Mouse (Mus musculus) heart, embryonic 12.5 days (tissue): ENCODE data around the gene Stk33. TPM values are rescaled to one million over a fixed set of nuclear protein-coding genes. Genes with fewer than 3 reads are reported as not detected.
"Not testable (repeated sequence)": the region's sequence is repeated elsewhere in the genome, so short reads cannot be mapped to it uniquely, and the experiment has no call there.

Experiments
- ATAC-seq: fragments of 200-750 bp; cut with Nextera tagmentation; 2 replicates; pipeline ENCODE4 v1.8.0; 2017; ENCODE audit warnings: moderate TSS enrichment, moderate library complexity; ENCODE audit not compliant: insufficient number of reproducible peaks, low FRiP score
- H3K27ac ChIP-seq: fragments of 300-500 bp; sonication (generic); 2 replicates; pipeline ENCODE4 v1.5.1; 2016; ENCODE audit warnings: mild to moderate bottlenecking, moderate library complexity; ENCODE audit not compliant: poor library complexity, severe bottlenecking
- H3K27me3 ChIP-seq: fragments of 300-500 bp; sonication (generic); replicated peaks from 2 replicates; pipeline ENCODE4 v1.6.1; 2016; ENCODE audit warnings: mild to moderate bottlenecking, moderate library complexity
- H3K36me3 ChIP-seq: fragments of 300-500 bp; sonication (generic); 2 replicates; pipeline ENCODE4 v1.6.1; 2016; ENCODE audit warnings: mild to moderate bottlenecking, moderate library complexity
- H3K4me1 ChIP-seq: fragments of 300-500 bp; sonication (generic); replicated peaks from 2 replicates; pipeline ENCODE4 v1.6.1; 2016; ENCODE audit warnings: mild to moderate bottlenecking
- H3K4me2 ChIP-seq: fragments of 300-500 bp; sonication (generic); 2 replicates; pipeline ENCODE4 v1.6.1; 2016; ENCODE audit warnings: mild to moderate bottlenecking, moderate library complexity
- H3K4me3 ChIP-seq: fragments of 300-500 bp; sonication (generic); 2 replicates; pipeline ENCODE4 v1.5.1; 2016; ENCODE audit warnings: mild to moderate bottlenecking
- H3K9ac ChIP-seq: fragments of 300-500 bp; sonication (generic); 2 replicates; pipeline ENCODE4 v1.6.1; 2016; ENCODE audit warnings: mild to moderate bottlenecking, moderate library complexity
- H3K9me3 ChIP-seq: fragments of 300-500 bp; sonication (generic); replicated peaks from 2 replicates; pipeline ENCODE4 v1.6.1; 2016; ENCODE audit warnings: mild to moderate bottlenecking, moderate library complexity
- WGBS: fragments of 180-500 bp; shearing (Covaris S2); methylation state at CpG from one replicate; pipeline ENCODE4 v1.1.7; 2016; 5-methylcytosine and 5-hydroxymethylcytosine counted together
- polyA plus RNA-seq: library from polyadenylated mRNA; unstranded; fragments of >200 nt; fragmentation: Nextera tagmentation; extraction: Ambion mirVana; gene quantifications from 2 replicates; pipeline ENCODE4 v1.2.1, GENCODE M21; 2016

Gene Stk33
- polyA plus RNA-seq, 1 experiment from 2014 or later: 0.26 TPM

DNA sequence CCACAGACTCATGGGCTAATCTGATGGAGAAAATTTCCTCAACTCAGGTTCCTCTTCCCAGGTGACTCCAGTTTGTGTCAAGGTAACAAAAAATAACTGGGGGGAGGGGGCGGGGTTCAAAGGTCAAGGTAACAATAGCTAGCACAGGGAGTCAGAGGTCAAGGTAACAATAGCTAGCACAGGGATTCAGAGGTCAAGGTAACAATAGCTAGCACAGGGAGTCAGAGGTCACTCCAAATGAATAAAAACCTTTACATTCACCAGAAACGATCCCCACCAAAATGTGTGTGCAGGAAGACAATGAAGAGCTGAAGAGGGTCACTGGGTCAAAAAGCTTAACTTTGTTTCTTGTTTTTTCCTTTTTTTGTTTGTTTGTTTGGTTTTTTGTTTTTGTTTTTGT lies 9.2 kb upstream of the Stk33 start:
- Histone ChIP-seq H3K27me3 (0 out of 2 replicates have a peak, but pooled peaks cover 4% of the 10 kb centered on the region), H3K4me2 (no peak overlapping the region), H3K9me3 (no peaks in the 10 kb centered on the region), H3K4me3 (no peak overlapping the region), H3K4me1 (no peaks in the 10 kb centered on the region), H3K27ac (no peak overlapping the region), H3K36me3 (no peaks in the 10 kb centered on the region), H3K9ac (no peak overlapping the region)
- no peak for ATAC-seq
- 83% methylated on average over 2 of the region's 2 CpGs for WGBS

DNA sequence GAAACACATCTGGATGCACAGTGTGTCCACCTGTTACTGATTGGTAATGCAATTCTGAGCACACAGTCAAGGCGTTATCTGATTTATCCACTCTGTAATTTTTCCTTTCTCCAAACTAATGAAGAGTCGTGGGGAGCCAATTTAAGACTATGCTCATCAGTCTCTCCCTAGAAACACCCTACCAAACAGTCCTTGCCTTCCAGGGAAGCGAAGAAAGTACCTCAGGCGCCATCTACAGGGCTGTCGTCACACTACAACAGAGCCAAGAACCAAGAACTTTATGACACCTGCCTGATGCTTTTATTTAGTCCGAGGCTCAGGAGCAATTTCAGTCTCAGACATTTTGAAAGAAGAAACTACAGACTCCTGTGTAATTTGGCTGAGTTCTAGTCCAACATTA lies 6.1 kb upstream of the Stk33 start:
- Histone ChIP-seq H3K4me2 (no peak overlapping the region), H3K27ac (no peak overlapping the region), H3K4me3 (no peak overlapping the region), H3K9me3 (no peaks in the 10 kb centered on the region), H3K9ac (no peak overlapping the region), H3K36me3 (no peaks in the 10 kb centered on the region), H3K27me3 (peaks cover 19% of the 10 kb centered on the region), H3K4me1 (no peaks in the 10 kb centered on the region)
- ATAC-seq: no peak
- WGBS: 16% methylated on average over 6 of the region's 6 CpGs

DNA sequence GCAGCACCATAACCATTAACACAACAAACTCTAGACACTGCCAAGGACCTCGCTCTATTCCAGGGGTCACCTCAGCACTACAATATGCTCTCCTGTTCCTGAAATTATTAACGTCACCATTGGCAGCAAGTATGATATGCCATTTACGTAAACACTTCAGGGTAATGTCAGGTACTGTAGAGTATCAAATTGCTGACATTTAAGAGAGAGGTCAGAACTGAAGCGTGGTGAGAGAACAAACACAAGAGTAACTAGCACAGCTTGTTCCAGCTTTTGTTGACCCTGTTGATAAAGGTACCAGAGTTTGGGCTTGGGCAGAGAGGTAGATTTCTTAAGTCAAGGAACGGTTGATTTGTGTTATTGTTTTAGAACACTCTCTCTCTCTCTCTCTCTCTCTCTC lies 3.9 kb upstream of the Stk33 start:
- H3K36me3 ChIP-seq: no peaks in the 10 kb centered on the region
- no peak overlapping the region for H3K9ac ChIP-seq
- ATAC-seq: no peak
- H3K27me3 ChIP-seq: peaks cover 38% of the 10 kb centered on the region
- no peaks in the 10 kb centered on the region for H3K9me3 ChIP-seq
- H3K4me3 ChIP-seq: no peak overlapping the region
- 57% methylated on average over 5 of the region's 5 CpGs for WGBS
- H3K27ac ChIP-seq: no peak overlapping the region
- H3K4me1 ChIP-seq: no peaks in the 10 kb centered on the region
- no peak overlapping the region for H3K4me2 ChIP-seq

DNA sequence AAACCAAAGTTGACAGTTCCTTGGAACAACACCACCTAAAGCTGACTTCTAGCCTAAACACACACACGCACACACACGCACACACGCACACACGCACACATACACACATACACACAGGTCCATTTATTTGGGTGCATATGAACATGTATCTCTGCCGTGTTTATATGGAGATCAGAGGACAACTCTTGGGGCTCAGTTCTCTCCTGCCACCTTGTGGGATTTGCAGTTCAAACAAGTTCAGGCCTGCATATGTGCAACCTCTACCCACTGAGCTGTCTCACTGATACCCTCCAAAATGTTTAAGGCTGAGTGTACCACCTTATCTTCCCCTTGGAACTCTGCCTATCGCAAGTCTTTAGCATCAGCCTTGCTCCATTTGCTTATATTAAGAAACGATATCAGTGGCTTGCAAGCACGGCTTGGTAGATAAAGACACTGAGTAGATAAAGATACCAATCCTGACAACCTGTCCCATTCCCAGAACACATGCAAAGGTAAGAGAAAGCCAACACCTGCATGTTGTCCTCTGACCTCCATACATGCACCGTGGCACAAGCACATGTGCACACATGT lies 1.9 kb upstream of the Stk33 start:
- H3K4me1 ChIP-seq: no peaks in the 10 kb centered on the region
- WGBS: 68% methylated on average over 9 of the region's 9 CpGs
- no peaks in the 10 kb centered on the region for H3K36me3 ChIP-seq
- no peak overlapping the region for H3K4me3 ChIP-seq
- no peak for ATAC-seq
- H3K27ac ChIP-seq: no peak overlapping the region
- H3K4me2 ChIP-seq: no peak overlapping the region
- no peak overlapping the region for H3K9ac ChIP-seq
- H3K27me3 ChIP-seq: peaks cover 52% of the 10 kb centered on the region
- no peaks in the 10 kb centered on the region for H3K9me3 ChIP-seq

DNA sequence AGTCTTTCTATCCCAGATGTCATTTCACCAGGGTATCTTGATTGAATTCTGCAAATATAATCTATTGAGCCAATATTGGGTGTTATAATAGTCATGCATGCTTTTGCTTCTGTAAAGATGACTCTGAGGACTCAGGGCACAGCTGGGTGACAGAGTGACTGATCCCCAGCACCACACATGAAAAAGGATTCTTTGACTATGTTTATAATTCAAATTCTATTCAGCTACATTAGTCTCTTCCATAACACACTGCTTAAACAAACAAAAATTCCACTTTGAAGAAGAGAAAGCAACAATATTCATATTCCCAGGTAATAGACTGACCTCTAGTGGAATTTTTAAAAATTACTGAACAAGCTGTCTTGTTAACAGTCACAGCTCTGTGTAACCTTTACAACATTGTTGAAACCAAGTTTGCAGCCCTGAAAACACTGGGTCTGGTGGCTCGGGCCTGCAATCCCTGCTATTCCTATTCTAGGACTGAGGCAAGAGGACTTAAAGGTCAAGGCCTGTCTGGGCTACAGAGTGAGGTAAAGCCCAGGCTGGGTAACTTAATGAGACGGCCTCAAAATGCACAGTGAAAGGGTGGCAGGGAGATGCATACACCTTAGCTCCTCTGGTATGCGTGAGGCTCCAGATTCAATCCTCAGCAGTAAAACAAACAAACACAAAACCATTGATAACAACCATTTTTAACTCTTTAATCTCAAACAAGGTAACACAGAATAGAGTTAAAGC lies 14.3 kb downstream of the Stk33 start:
- no peak for ATAC-seq
- Histone ChIP-seq H3K4me3 (no peak overlapping the region), H3K9me3 (no peaks in the 10 kb centered on the region), H3K4me1 (no peaks in the 10 kb centered on the region), H3K9ac (no peak overlapping the region), H3K4me2 (no peak overlapping the region), H3K36me3 (no peaks in the 10 kb centered on the region), H3K27me3 (0 out of 2 replicates have a peak, but pooled peaks cover 2% of the 10 kb centered on the region), H3K27ac (no peak overlapping the region)
- 54% methylated on average over 3 of the region's 3 CpGs for WGBS

DNA sequence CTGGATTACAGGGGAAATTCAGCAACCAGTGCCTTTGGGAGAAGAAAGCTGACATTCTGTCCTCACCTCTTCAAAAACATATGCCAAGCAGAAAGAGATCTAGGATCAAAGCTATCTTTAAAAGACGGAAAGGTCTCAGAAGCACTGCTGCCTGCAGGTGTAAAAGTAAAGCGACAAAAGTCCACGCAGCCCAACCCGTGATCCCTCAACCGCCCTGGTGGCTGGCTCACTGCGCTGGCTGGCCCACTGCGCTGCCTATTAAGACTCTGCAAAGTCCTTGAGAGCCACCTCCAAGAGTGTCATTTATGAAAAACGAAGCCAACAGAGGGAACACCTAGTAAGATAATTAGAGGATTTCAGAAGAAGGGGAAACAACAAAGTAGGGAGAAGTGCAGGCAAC lies 16.1 kb downstream of the Stk33 start:
- 0 out of 2 replicates have a peak, but pooled peaks cover 2% of the 10 kb centered on the region for H3K27me3 ChIP-seq
- H3K9ac ChIP-seq: no peak overlapping the region
- 71% methylated on average over 8 of the region's 8 CpGs for WGBS
- H3K4me1 ChIP-seq: no peaks in the 10 kb centered on the region
- no peak overlapping the region for H3K4me2 ChIP-seq
- no peak for ATAC-seq
- H3K36me3 ChIP-seq: no peaks in the 10 kb centered on the region
- H3K4me3 ChIP-seq: no peak overlapping the region
- H3K27ac ChIP-seq: no peak overlapping the region
- no peaks in the 10 kb centered on the region for H3K9me3 ChIP-seq

DNA sequence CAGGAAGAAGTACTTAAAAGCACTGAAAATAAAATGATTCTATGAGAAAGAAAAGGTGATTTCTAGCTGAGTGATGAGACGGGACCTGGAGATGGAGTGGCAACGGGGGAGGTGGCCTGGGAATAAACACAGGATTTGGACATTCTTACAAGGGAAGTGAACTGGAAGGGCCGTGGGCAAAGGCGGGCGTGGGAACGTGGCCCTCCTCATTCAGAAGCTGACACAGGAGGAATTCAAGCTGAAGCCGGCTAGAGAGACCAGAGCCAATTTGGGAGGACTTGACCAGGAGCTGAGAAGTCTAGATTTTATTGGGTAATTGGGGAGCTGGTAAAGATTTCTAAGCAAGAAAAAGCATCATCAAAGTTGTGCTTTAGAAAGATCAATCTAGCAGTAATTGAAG lies 33.4 kb downstream of the Stk33 start:
- Histone ChIP-seq H3K9me3 (no peaks in the 10 kb centered on the region), H3K9ac (no peak overlapping the region), H3K4me3 (no peak overlapping the region), H3K4me1 (no peaks in the 10 kb centered on the region), H3K27ac (no peak overlapping the region), H3K27me3 (no peaks in the 10 kb centered on the region), H3K4me2 (no peak overlapping the region), H3K36me3 (no peaks in the 10 kb centered on the region)
- 67% methylated on average over 7 of the region's 7 CpGs for WGBS
- ATAC-seq: no peak

DNA sequence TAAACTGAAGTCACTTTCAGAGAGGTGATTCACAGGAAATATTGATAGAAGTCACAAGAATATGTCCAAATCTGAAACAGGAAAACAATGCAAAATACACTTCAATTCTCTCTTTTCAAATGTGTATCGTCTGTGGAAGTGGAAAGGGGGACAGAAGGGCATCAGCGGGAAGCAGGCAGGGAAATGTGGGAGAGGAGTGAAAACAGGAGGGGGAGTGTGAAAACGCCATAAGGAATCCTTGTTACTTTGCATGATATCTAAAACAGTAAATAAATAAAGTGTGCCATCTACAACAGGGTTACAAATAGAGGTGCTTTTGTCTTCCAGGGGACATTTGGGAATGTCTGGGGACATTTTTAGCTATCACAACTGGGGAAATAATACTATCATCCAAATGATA lies 39.6 kb downstream of the Stk33 start:
- no peaks in the 10 kb centered on the region for H3K4me1 ChIP-seq
- no peak for ATAC-seq
- H3K27ac ChIP-seq: no peak overlapping the region
- no peak overlapping the region for H3K4me2 ChIP-seq
- no peak overlapping the region for H3K4me3 ChIP-seq
- H3K27me3 ChIP-seq: no peaks in the 10 kb centered on the region
- 47% methylated on average over 3 of the region's 3 CpGs for WGBS
- H3K9ac ChIP-seq: no peak overlapping the region
- H3K36me3 ChIP-seq: no peaks in the 10 kb centered on the region
- no peaks in the 10 kb centered on the region for H3K9me3 ChIP-seq

DNA sequence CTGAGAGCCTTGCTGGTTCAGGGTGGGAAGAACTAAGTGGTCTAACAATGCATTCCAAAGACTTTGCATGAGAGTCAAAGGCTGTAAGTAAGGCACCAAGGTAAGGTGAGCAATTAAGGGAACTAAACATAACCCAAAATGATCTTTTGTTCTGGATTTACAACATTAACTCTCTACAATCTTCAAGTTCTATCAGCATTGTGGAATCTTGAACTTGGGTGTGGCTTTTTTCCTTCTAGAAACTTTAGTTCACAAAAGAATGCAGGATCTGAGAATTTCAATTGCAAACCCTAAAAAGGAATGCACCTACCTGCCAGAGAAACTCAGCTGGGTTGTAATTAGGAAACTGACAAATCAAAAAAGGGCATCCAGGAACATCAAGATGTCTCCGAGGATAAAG lies 57.8 kb downstream of the Stk33 start:
- Histone ChIP-seq H3K27me3 (no peaks in the 10 kb centered on the region), H3K4me3 (no peak overlapping the region), H3K9me3 (peaks cover 5% of the 10 kb centered on the region; the same call in 1 of the 2 replicates), H3K4me2 (no peak overlapping the region), H3K9ac (no peak overlapping the region), H3K27ac (no peak overlapping the region), H3K4me1 (no peaks in the 10 kb centered on the region), H3K36me3 (no peaks in the 10 kb centered on the region)
- 72% methylated on average over 1 of the region's 1 CpGs for WGBS
- ATAC-seq: no peak

DNA sequence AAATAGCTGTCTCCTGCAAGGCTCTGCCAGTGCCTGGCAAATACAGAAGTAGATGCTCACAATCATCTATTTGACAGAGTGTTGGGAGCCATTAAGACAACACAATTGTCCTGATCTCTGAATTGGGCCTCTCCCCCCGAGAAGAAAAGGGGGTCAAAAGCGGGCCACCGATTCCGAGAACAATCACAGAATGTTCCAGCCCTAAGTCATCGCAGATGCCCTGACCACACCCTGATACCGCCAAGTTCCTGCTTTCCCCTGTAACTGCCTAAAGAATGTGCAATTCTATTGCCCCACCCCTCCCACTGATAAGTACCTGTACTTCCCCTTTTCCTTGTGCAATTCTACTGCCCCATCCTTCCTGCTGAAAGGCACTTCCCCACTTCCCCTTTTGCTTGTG lies 65.3 kb downstream of the Stk33 start:
- ATAC-seq: not testable (repeated sequence)
- WGBS: 88% methylated on average over 6 of the region's 6 CpGs

DNA sequence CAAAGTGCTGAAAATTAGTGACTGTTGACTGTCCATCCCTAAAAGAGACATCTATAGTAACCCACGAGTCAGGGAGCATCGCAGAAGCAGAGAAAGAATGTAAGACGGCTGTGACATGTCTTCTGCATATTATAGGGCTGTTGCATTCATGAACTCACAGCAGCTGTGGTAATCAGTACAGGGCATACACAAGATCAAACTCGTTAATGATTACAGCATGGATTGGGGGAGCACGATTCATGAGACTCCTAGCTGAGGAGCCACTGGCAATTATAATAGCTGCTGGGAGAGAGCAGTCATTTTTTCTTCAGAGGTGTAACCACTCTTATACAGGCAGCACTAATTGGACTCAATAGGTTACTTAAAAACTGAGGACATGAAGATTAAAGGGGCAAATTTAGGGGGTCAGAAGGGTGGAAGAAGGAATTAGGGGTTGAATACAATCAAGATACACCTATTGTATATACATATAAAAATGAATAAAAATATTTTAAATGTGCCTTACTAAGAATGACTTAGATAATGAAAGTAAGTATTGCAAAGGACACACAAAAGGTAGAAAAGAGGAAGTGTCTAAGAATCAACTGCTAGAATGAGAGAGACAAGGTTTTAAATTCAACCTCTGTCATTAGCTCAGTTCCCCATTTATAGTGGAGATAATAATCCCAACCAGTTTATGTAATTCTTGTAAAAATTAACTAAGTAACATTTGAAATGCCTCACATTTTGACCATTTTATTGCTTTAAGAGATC lies 80.3 kb downstream of the Stk33 start:
- no peaks in the 10 kb centered on the region for H3K36me3 ChIP-seq
- H3K4me3 ChIP-seq: no peak overlapping the region
- H3K27ac ChIP-seq: no peak overlapping the region
- 80% methylated on average over 5 of the region's 5 CpGs for WGBS
- no peak overlapping the region for H3K4me2 ChIP-seq
- no peaks in the 10 kb centered on the region for H3K4me1 ChIP-seq
- H3K27me3 ChIP-seq: no peaks in the 10 kb centered on the region
- H3K9ac ChIP-seq: no peak overlapping the region
- no peaks in the 10 kb centered on the region for H3K9me3 ChIP-seq
- ATAC-seq: no peak

More for the DNA sequence above, 65.3 kb downstream of the Stk33 start:
- not testable (repeated sequence) for H3K27ac ChIP-seq, H3K36me3 ChIP-seq, H3K4me1 ChIP-seq, H3K9me3 ChIP-seq, H3K4me2 ChIP-seq, H3K4me3 ChIP-seq, H3K27me3 ChIP-seq, H3K9ac ChIP-seq
